Mouse (Mus musculus) CD4-positive naive resting alpha-beta T cell, adult 57 days (primary cell): ENCODE data around the gene Rhox3a2. TPM values are rescaled to one million over a fixed set of nuclear protein-coding genes. Genes with fewer than 3 reads are reported as not detected.

ENCODE experiments used
- total RNA-seq: library from RNA; stranded (reverse); gene quantifications from one replicate; pipeline ENCODE4 v1.2.4, GENCODE M21; 2023

Gene Rhox3a2
- not detected for total RNA-seq

DNA sequence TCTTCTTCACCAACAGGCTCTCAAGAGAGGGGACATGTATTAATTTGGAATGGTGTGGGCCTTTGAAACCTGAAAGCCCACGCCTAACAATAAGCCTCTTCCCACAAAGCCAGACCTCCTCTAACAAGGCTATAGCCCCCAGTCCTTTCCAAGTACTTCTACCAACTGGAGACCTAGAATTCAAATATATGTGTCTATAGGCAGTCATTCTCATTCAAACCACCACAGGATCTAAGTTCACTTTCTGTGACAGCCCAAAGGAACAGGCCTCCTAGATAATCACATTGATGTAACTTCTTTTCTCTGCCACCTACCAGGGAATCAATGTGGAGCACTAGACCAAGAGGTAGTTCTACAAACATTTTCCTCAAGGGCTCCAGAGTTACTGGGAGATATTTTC lies at the start of gene Rhox3a2:
Rhox3a2 (plus strand) TSS at position 301 of the 400 bp plus-strand sequence.

DNA sequence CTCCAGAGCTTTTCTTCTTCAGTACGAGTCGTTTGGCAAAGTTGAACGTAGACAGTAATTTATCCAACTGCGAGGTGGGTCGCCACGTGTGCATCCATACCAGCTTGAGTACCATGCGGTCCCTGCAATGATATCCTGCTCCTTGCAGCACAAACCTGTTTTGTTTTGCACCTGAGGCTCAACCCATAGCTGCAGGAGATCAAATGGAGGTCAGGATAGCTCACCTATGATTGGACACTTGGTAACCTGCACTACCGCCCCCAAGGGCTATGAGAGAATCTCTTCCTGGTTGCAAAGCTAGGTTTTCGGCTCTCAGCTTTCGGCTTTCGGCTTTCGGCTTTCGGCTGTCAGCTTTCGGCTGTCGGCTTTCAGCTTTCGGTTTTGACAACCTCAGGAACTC lies 10.7 kb downstream of the Rhox3a2 start, which contains the start of gene Rhox4a2:
Rhox4a2 (plus strand) TSS at position 301 of the 400 bp plus-strand sequence.

DNA sequence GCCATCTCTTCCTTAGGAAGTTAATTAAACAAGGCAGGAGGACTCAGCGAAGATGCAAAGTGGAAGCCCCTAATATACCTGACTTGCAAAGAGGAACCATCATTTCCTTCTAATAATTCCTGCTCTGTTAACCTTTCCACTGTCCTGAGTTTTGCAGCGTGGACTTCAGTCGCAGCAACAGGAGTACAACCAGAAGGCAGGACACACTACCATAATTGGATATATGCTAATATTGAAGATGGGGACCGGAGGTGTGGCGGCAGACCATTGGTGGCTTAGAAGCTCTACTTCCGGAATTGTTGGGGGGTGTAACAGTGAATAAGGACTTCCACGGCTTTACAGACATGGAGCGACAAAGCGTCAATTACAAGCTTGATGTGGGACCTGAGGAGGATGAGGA lies 31.9 kb downstream of the Rhox3a2 start, which contains the start of gene Rhox2b:
Rhox2b (plus strand) TSS at position 301 of the 400 bp plus-strand sequence.

DNA sequence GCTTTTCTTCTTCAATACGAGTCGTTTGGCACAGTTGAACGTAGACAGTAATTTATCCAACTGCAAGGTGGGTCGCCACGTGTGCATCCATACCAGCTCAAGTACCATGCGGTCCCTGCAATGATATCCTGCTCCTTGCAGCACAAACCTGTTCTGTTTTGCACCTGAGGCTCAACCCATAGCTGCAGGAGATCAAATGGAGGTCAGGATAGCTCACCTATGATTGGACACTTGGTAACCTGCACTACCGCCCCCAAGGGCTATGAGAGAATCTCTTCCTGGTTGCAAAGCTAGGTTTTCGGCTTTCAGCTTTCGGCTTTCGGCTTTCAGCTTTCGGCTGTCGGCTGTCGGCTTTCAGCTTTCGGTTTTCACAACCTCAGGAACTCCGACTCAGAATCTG lies 52.4 kb downstream of the Rhox3a2 start, which contains the start of gene Rhox4b:
Rhox4b (plus strand) TSS at position 301 of the 400 bp plus-strand sequence.

Other genes starting within 250 kb of the Rhox3a2 start
- gene Akap14, start 211.2 kb upstream of the Rhox3a2 start, total RNA-seq, result not detected
- gene Ndufa1, start 188.9 kb upstream of the Rhox3a2 start, total RNA-seq, result 87.6 TPM
- gene Rnf113a1, start 188.8 kb upstream of the Rhox3a2 start, total RNA-seq, result 3.2 TPM
- gene Gm9, start 169.0 kb upstream of the Rhox3a2 start, total RNA-seq, result not detected
- gene Rhox1, start 157.8 kb upstream of the Rhox3a2 start, total RNA-seq, result not detected
- not detected for gene Rhox2a, start 135.1 kb upstream of the Rhox3a2 start, total RNA-seq
- not detected for gene Rhox3a, start 130.1 kb upstream of the Rhox3a2 start, total RNA-seq
- not detected for gene Rhox4a, start 114.7 kb upstream of the Rhox3a2 start, total RNA-seq
- gene Rhox4a2, start 10.8 kb downstream of the Rhox3a2 start, total RNA-seq, result not detected
- not detected for gene Rhox2b, start 32.0 kb downstream of the Rhox3a2 start, total RNA-seq
- gene Rhox4b, start 52.5 kb downstream of the Rhox3a2 start, total RNA-seq, result not detected
- not detected for gene Rhox2c, start 73.7 kb downstream of the Rhox3a2 start, total RNA-seq
- gene Rhox3c, start 78.6 kb downstream of the Rhox3a2 start, total RNA-seq, result not detected
- gene Rhox4c, start 100.3 kb downstream of the Rhox3a2 start, total RNA-seq, result not detected
- not detected for gene Rhox2d, start 113.4 kb downstream of the Rhox3a2 start, total RNA-seq
- gene Rhox4d, start 134.3 kb downstream of the Rhox3a2 start, total RNA-seq, result not detected
- not detected for gene Rhox2e, start 150.4 kb downstream of the Rhox3a2 start, total RNA-seq
- not detected for gene Rhox3e, start 162.0 kb downstream of the Rhox3a2 start, total RNA-seq
- gene Rhox4e, start 177.4 kb downstream of the Rhox3a2 start, total RNA-seq, result not detected
- gene Rhox2f, start 191.4 kb downstream of the Rhox3a2 start, total RNA-seq, result not detected
- gene Rhox3f, start 201.0 kb downstream of the Rhox3a2 start, total RNA-seq, result not detected
- gene Rhox4f, start 227.7 kb downstream of the Rhox3a2 start, total RNA-seq, result not detected
- gene Rhox3g, start 248.6 kb downstream of the Rhox3a2 start, total RNA-seq, result not detected